Mouse (Mus musculus): ENCODE measurements around the gene Frem2. TPM values are rescaled to one million over a fixed set of nuclear protein-coding genes. Genes with fewer than 3 reads are reported as not detected.

Gene Frem2
- polyA plus RNA-seq, 1 experiment from 2014 or later: 1.6 TPM

- H3K4me1 ChIP-seq (replicated peaks): no peaks in the 10 kb centered on the region
- no peak overlapping the region for H3K4me2 ChIP-seq
- no peaks in the 10 kb centered on the region for H3K27me3 ChIP-seq
- no peak overlapping the region for H3K4me3 ChIP-seq
- WGBS: 95% methylated on average over 30 of the region's 30 CpGs
- peaks cover 65% of the 10 kb centered on the region for H3K36me3 ChIP-seq
- H3K9me3 ChIP-seq: no peaks in the 10 kb centered on the region
- H3K27ac ChIP-seq (replicated peaks): no peak overlapping the region
- ATAC-seq (ENCODE audit: low FRiP score, low read depth): peak; percentile 12
- H3K9ac ChIP-seq: no peak overlapping the region
These were observed 178.6 kb downstream of the Frem2 start for GRCm38 (mm10) chr3:53478419-53479046.

- Histone ChIP-seq H3K27me3 (no peaks in the 10 kb centered on the region), H3K36me3 (peaks cover 75% of the 10 kb centered on the region), H3K4me1 (replicated peaks) (no peaks in the 10 kb centered on the region), H3K4me3 (no peak overlapping the region), H3K9me3 (no peaks in the 10 kb centered on the region), H3K4me2 (no peak overlapping the region), H3K27ac (replicated peaks) (no peak overlapping the region), H3K9ac (no peak overlapping the region)
- peak; percentile 19; the same call in 1 of the 2 replicates for ATAC-seq (ENCODE audit: low FRiP score, low read depth)
- WGBS: 74% methylated on average over 17 of the region's 17 CpGs
These were observed 179.7 kb downstream of the Frem2 start for GRCm38 (mm10) chr3:53477468-53477867.

GRCm38 (mm10) chr3:53475889-53476288, 181.3 kb downstream of the Frem2 start:
- Histone ChIP-seq H3K9ac (no peak overlapping the region), H3K9me3 (no peaks in the 10 kb centered on the region), H3K4me1 (replicated peaks) (no peaks in the 10 kb centered on the region), H3K4me2 (no peak overlapping the region), H3K27ac (replicated peaks) (no peak overlapping the region), H3K36me3 (peaks cover 77% of the 10 kb centered on the region), H3K27me3 (no peaks in the 10 kb centered on the region), H3K4me3 (no peak overlapping the region)
- 55% methylated on average over 6 of the region's 6 CpGs for WGBS
- peak; percentile 60; the same call in 1 of the 2 replicates for ATAC-seq (ENCODE audit: low FRiP score, low read depth)

- Histone ChIP-seq H3K9me3 (no peaks in the 10 kb centered on the region), H3K27me3 (no peaks in the 10 kb centered on the region), H3K27ac (replicated peaks) (no peak overlapping the region), H3K4me1 (replicated peaks) (no peaks in the 10 kb centered on the region), H3K9ac (no peak overlapping the region), H3K36me3 (peaks cover 70% of the 10 kb centered on the region), H3K4me2 (no peak overlapping the region), H3K4me3 (no peak overlapping the region)
- 70% methylated on average over 4 of the region's 4 CpGs for WGBS
- ATAC-seq (ENCODE audit: low FRiP score, low read depth): no peak
These were observed 183.0 kb downstream of the Frem2 start for GRCm38 (mm10) chr3:53474179-53474578.

GRCm38 (mm10) chr3:53472061-53472460, 185.1 kb downstream of the Frem2 start:
- Histone ChIP-seq H3K27ac (replicated peaks) (no peak overlapping the region), H3K4me1 (replicated peaks) (peaks cover 4% of the 10 kb centered on the region; the same call in 1 of the 2 replicates), H3K9me3 (no peaks in the 10 kb centered on the region), H3K4me3 (no peak overlapping the region), H3K27me3 (no peaks in the 10 kb centered on the region), H3K9ac (no peak overlapping the region), H3K4me2 (no peak overlapping the region), H3K36me3 (peaks cover 55% of the 10 kb centered on the region)
- WGBS: 95% methylated on average over 5 of the region's 5 CpGs
- no peak for ATAC-seq (ENCODE audit: low FRiP score, low read depth)

GRCm38 (mm10) chr3:53469650-53470049, 187.5 kb downstream of the Frem2 start:
- H3K4me3 ChIP-seq: no peak overlapping the region
- H3K4me1 ChIP-seq (replicated peaks): peaks cover 28% of the 10 kb centered on the region
- H3K27ac ChIP-seq (replicated peaks): no peak overlapping the region
- H3K36me3 ChIP-seq: peaks cover 38% of the 10 kb centered on the region
- 97% methylated on average over 5 of the region's 5 CpGs for WGBS
- no peaks in the 10 kb centered on the region for H3K27me3 ChIP-seq
- no peak overlapping the region for H3K9ac ChIP-seq
- no peaks in the 10 kb centered on the region for H3K9me3 ChIP-seq
- no peak overlapping the region for H3K4me2 ChIP-seq
- no peak for ATAC-seq (ENCODE audit: low FRiP score, low read depth)

GRCm38 (mm10) chr3:53467356-53467755, 189.8 kb downstream of the Frem2 start:
- H3K27ac ChIP-seq (replicated peaks): no peak overlapping the region
- H3K9me3 ChIP-seq: no peaks in the 10 kb centered on the region
- no peak overlapping the region for H3K4me3 ChIP-seq
- 77% methylated on average over 5 of the region's 5 CpGs for WGBS
- no peak for ATAC-seq (ENCODE audit: low FRiP score, low read depth)
- peaks cover 15% of the 10 kb centered on the region for H3K36me3 ChIP-seq
- H3K9ac ChIP-seq: no peak overlapping the region
- H3K4me1 ChIP-seq (replicated peaks): peaks cover 34% of the 10 kb centered on the region
- H3K27me3 ChIP-seq: no peaks in the 10 kb centered on the region
- no peak overlapping the region for H3K4me2 ChIP-seq

GRCm38 (mm10) chr3:53466481-53466880, 190.7 kb downstream of the Frem2 start:
- Histone ChIP-seq H3K9ac (no peak overlapping the region), H3K4me1 (replicated peaks) (peaks cover 40% of the 10 kb centered on the region), H3K4me2 (peak overlapping the region; percentile 91), H3K4me3 (no peak overlapping the region), H3K27me3 (no peaks in the 10 kb centered on the region), H3K36me3 (peaks cover 9% of the 10 kb centered on the region; the same call in 1 of the 2 replicates), H3K27ac (replicated peaks) (no peak overlapping the region), H3K9me3 (no peaks in the 10 kb centered on the region)
- WGBS: 51% methylated on average over 9 of the region's 9 CpGs
- no peak for ATAC-seq (ENCODE audit: low FRiP score, low read depth)

GRCm38 (mm10) chr3:53465330-53465729, 191.8 kb downstream of the Frem2 start:
- peak overlapping the region; percentile 91 for H3K4me3 ChIP-seq
- peaks cover 40% of the 10 kb centered on the region for H3K4me1 ChIP-seq (replicated peaks)
- no peak overlapping the region for H3K9ac ChIP-seq
- H3K4me2 ChIP-seq: peak overlapping the region; percentile 91
- no peaks in the 10 kb centered on the region for H3K36me3 ChIP-seq
- no peak for ATAC-seq (ENCODE audit: low FRiP score, low read depth)
- no peak overlapping the region for H3K27ac ChIP-seq (replicated peaks)
- 59% methylated on average over 6 of the region's 6 CpGs for WGBS
- no peaks in the 10 kb centered on the region for H3K27me3 ChIP-seq
- no peaks in the 10 kb centered on the region for H3K9me3 ChIP-seq

GRCm38 (mm10) chr3:53464146-53464698, 192.9 kb downstream of the Frem2 start:
- WGBS: under 1% methylated on average over 20 of the region's 20 CpGs
- peaks cover 8% of the 10 kb centered on the region; the same call in 1 of the 2 replicates for H3K36me3 ChIP-seq
- H3K9me3 ChIP-seq: no peaks in the 10 kb centered on the region
- H3K9ac ChIP-seq: peak overlapping the region; percentile 80
- peaks cover 40% of the 10 kb centered on the region for H3K4me1 ChIP-seq (replicated peaks)
- H3K27ac ChIP-seq (replicated peaks): 0 out of 2 replicates have a peak overlapping the region, but pooled peaks have one; percentile 89
- no peaks in the 10 kb centered on the region for H3K27me3 ChIP-seq
- H3K4me3 ChIP-seq: peak overlapping the region; percentile 91
- H3K4me2 ChIP-seq: peak overlapping the region; percentile 91
- no peak for ATAC-seq (ENCODE audit: low FRiP score, low read depth)
